Mouse (Mus musculus) urinary bladder, postnatal 14 days (tissue): ENCODE data around the gene Ngly1.

Experiments
- DNase-seq: peaks from one replicate; pipeline ENCODE4 v3.0.0; 2021; ENCODE audit warnings: low spot score

The Ngly1 gene

DNA sequence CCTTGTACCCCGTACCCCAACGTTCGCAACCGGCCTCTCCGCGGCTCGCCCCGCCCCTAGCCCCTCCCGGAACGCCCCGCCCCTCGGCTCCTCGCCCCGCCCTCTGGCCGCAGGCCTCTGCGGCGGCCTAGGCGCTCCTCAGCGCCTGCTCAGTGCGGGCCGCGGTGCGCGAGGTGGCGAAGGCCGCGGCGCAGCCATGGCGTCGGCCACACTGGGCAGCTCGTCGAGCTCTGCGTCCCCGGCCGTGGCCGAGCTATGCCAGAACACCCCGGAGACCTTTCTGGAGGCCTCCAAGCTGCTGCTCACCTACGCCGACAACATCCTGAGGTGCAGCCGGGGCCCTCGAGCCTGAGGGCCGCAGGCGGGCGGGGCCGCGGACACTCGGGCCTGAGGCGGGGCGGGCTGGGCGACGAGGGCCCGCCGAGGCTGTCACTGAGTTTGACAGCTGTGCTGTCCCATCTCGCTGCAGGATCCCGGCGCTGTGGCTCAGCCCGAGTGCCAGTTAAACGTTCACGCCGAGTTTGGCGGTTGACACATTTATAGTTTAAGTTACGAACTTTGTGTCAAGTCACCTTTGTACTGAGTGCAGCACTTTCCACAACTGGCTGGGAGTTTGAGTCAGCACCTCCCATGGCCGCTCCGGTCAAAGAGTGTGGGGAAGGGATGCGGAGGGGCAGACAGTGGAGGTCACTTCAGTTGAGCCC lies at the start of gene Ngly1, which contains the start of gene Oxsm:
TSS of gene Ngly1 (plus strand) at position 110 of the 704 bp plus-strand sequence.
TSS of gene Oxsm (minus strand) at position 638 of the 704 bp plus-strand sequence.
- DNase-seq = peak; percentile 86

DNA sequence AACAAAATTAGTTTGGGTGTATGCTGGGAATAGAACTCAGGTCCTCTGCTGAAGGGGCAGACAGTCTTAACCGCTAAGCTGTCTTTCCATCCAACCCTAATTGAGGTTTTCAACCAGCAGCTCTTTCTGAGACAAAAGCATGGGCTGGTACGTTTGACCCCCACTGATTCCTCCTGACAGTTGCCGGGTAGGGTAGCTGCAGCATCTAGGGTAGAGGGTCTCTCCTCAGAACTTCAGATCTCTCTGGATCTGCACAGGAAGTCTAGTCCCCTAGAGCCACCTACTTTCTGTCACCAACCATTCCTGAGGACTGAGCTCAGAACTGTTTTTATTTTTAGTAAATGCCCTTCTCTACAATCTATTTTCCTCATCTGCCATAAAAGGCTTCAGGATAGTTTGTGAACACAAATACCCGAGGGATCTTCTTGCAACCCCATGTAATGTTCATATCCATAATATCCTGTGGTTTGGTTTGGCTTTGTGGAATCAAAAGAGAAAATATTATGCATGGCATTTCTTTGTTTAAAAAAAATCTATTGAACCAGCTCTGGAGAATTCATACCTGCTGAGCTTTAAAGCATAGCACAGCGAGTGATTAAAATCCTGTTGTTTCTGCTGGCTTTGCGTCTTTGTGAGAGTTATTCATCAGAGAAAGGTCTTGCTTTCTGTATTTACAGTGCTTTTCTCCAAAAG lies 48.7 kb upstream of the Ngly1 start:
- no peak for DNase-seq

DNA sequence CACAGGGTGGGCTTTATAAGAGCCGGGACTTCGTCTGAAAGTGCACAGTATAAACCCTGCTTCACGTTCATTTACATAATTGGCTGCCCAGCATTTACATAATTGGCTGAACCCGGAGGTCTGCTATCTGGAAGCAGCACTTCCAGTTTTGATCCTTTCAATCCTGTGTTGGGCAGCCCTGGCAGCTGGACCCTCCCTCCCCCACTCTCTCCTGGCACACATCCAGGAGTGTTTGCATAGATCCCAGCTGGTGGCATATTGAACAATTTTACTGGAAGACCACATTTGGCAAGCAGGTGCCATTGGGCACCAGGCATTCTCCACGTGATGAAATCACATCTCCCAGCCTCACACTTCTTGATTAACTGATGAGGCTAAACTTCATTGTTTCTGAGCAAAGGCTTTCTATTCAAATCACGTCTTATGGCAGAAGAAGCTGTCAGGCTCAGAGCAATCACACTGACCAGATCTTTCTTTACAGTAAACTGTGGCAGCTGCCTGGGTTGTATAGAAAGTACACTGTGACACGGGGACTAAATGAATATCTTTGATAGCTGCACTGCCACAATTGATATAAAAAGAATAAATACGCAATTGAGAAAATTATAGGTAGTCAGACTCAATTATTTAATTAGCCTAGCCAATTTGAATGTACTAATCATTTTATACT lies 48.0 kb upstream of the Ngly1 start:
- peak; percentile 6 for DNase-seq

DNA sequence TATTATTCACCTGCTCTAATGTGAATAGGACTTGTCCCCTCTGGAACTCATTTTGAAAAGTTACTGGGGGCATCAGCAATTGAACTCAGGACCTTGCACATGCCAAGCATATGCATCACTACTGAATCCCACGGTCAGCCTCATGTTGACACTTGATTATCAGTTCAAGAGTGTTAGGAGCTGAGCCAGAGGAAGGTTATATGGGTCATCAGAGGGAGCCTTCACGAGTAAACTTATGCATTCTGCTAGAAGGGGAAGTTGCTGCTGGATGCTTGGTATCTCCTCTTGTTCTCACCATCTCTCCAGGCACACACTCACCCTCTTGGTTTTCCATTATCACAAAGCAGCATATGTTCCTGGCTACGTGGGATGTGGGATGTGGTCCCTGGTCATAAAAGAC lies 47.4 kb upstream of the Ngly1 start:
- DNase-seq = no peak

DNA sequence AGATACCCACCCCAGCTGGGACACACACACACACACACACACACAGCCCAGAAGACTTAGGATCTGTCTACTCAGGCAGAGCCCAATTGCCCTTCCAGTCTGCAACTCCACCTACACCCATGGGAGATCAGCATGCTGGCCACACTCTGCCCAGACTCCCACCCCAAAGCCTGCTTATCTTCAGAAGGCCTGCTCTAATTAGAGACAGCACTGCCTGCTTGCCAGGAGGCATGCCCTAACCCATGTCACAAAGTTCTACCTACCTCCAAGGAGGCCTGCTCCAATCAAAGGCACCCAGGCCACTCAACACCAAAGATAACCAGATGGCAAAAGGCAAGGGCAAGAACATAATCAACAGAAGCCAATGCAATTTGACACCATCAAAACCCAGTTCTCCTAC lies 41.4 kb upstream of the Ngly1 start:
- DNase-seq = no peak

DNA sequence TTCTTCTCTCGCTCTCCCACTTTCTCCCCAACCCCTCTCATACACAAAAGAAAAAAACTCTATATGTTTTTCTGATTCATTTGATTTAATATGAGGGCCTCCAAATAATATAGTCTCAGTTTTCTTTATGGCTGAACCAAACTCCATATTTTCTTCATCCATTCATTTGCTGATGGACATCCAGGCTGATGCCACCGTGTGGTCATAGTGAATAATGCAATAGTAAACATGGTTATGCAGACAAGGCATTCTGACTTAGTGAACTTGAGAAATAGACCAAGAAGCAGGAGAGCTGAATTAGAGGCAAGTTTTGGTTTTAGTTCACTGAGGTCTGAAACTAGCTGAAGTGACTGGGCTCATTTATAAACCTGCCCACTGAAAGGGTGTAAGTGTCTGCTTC lies 30.1 kb upstream of the Ngly1 start:
- no peak for DNase-seq

DNA sequence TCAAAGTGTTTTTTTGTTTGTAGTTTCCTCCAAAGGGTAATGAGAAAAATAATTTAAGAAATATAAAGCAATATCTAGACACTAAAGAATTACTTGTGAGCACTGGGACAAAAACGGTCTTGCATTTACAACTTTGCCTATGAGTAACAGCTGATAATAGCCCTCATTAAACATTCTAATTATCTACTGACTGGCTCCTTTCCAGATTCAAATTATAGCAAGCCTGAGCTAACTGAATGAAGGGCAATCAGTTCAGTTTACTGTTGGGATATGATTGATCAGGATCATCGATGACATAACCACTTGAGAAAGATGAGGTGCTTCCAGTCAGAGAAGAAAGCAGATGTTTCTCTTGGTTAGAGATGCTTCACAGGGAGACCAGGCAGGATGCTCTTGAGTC lies 19.7 kb upstream of the Ngly1 start:
- DNase-seq = no peak

DNA sequence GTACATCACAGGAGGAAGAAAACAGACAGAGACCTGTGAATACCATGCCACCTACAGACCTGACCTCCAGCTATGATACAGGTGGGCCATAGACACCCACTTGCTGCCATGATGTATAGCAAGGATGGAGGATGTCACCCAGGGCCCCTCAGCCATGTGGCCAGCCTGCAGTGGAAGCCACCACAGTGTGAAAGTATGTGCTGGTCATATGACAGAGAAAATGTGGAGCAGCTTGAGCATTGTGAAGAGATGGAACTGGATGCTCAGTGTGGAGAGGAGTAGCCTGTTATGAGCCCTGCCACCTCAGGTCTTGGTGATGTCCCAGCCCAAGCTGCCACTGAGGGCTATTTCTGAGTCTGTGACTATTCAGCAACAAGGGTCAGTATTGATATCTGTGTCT lies 18.5 kb upstream of the Ngly1 start:
- DNase-seq = no peak

DNA sequence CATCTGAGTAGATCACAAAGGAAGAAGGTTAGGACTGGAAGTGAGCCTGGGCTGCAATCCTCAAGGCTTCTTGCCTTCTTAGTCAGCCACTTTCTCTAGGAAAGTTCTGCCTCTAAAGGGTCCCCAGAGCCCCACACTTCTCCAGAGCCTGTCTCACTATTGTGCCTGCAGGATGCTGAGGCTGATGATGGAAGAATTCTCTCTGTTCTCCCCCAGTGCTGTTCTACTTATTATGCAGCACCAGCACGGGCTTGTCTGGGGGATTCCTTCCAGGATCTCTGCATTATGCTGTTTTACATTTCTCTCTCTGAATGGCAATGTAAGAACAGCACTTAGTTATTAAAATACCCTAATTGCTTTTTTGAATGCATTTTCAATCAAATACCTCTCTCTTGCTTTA lies 15.6 kb upstream of the Ngly1 start:
- DNase-seq = no peak

DNA sequence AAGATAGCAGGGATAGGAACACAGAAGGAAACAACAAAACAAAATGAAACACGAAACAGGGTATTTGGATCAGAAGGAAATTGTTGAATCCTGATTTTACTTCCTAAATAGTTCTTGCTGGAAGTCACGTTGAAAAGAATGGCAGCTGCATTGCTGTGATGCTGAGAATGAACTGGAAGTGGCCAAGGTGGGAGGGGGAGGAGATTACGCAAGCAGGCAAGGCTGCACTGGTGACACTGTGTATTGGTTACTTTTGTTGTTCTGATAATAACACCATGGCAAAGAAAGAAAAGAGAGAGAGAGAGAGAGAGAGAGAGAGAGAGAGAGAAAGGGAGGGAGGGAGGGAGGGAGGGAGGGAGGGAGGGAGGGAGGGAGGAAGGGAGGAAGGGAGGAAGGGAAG lies 12.6 kb upstream of the Ngly1 start:
- no peak for DNase-seq

DNA sequence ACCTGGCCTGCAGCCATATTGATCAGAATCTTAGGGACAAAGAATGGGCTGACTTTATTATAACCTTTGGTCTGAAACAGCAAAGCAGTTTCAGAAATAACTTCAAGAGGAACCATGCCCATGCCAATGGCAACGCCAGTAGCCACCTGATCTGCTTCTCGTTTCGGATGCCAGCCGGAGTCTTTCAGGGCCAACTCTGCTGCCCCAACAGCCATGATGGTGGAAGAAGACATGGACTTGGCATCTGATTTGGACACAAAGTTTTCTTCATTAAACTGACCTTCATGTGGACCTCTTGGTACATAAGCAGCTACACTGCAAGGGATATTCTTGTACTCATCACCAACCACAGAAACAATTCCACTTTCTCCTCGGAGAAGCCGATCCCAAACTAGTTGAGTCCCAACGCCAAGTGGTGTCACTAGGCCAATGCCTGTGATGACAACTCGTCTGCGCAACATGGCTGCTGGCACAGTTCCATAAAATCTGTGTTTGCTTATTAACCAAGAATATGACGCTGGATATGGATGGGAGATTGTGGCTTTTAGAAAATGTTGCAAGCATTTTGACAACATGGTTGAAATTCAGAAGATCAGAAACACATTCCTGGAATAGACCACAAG lies 6.8 kb upstream of the Ngly1 start:
- no peak for DNase-seq

DNA sequence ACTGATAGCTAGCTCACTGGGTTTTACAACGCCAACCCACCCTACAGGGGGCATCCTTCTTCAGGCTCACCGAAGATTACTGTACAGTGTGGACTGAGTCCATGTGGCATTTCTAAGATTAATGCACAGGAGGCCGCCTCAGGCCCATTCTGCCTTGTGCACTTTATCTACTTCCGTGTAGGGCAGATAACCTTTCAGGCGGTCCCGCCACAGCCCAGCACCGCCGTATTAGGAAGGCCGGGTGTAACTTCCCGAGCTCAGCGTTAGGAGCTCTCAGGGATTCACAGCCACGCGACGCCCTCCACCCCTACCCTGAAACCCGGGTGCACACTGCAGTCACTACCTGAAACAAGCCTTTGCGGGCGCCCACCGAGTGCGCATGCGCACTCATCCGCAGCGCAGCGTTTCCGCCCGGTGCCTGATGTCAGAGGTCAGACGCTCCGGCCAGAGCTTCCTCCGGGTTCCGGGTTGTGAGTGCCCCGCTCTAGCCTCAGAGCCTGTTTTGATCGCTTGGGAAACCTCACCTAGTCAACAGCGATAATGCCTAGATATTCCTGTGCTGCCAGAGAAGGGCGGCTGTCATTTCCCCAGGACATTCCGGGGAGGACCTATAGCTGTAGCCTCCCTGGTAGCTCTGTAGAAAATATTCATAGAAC lies 6.0 kb upstream of the Ngly1 start:
- peak; percentile 90 for DNase-seq

DNA sequence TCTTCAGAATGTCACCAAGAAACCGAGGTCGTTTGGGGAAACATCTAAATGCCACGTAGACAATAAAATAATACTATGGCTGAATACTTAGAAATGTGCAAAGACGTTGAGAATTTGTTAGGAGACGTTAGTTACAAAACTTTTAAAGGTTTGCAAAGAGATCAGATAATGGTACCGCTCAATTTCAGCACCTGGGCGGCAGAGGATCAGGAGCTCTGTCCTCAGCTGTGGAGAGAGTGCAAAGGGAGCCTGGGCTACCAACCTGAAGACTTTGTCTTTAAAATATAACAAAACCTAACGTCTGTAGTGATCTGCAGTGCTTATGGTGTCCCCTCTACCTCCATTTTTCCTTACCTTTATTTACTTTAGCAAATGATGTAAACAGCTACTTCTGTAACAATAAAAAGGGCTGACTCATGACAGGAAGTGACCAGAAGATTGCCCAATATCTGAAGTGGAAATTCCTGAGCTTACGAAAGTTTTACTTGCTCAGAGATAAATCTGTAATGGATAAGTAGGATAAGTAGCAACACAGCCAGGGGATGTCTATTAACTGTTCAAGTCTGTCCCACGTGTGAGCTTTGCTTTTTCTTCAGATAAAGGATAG lies 5.4 kb upstream of the Ngly1 start:
- DNase-seq = no peak

DNA sequence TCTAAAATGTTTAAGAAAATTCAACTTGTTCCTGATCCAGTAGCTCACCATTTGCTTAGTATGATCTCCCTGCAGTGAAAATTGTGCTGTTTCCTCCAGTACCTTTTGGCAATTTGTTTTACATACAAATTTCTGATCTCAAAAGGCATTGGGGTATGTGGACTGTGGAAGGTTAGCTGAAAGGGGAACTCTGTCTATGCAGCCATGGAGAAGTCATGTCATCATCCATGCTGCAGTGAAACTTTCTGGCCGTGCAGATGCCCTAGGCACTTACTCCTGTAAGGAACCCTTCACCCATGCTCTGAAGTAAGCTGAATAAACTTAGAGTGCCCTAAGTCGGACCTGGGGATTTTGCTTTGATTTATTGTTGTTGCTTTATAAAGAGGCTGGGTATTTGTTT lies 4.7 kb upstream of the Ngly1 start:
- no peak for DNase-seq

DNA sequence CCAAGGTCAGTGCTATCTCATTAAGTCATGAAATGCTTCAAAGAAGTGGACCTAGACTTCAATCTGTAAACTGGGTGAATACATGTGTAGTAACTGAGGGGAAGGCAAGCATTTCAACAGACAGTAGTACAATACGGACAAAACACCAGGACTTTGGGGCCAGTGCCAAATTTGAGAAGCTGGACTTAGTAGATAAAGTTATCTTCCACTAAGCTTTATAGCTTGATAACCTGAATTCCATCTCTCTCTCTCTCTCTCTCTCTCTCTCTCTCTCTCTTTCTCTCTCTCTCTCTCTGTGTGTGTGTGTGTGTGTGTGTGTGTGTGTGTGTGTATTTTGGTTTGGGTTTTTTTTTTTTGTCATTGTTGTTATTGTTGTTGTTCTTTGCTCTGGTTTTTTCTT lies 4.0 kb upstream of the Ngly1 start:
- no peak for DNase-seq

DNA sequence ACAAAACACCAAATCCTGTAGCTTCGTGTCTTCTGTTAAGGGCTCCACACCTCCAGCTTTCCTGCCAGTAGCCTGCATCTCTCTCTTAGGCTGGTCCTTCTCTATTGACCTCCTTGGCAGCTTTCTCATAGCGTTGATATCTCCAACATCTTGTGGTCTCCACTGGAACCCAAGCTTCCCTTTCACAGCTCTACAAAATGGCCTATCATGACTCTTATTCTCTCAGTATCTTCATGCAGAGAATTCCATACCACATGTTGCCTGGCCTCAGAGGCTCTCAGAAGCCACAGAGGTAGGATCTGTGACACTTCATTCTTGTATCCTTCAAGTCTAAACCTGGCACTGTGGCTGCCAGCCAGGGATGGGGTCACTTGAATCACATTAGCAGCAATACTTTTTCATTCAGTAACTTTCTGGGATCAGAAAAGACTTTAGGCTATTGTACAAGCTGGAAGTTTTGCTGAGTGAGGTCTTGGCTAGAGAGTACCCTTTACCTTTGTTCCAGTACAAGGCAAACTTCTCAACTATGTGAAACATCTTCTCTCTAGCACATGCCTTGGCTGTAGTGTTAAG lies 2.7 kb upstream of the Ngly1 start:
- no peak for DNase-seq

DNA sequence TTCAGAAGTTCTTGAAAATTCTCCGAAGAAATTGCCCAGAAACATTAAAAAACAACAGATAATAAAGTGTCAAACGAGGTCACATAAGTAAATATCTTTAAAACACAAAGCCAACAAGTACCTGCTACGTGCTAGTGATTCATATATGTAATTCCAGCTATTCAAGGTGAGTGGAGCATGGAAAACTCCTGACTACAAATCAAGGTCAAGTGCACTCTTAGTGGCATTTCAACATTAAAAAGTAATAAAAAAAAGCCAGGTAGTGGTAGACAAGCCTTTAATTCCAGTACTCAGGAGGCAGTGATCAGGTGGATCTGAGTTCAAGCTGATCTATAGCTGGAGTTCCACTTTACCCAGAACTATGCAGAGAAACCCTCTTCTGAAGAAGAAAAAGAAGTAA lies 945 bp upstream of the Ngly1 start:
- DNase-seq = no peak

DNA sequence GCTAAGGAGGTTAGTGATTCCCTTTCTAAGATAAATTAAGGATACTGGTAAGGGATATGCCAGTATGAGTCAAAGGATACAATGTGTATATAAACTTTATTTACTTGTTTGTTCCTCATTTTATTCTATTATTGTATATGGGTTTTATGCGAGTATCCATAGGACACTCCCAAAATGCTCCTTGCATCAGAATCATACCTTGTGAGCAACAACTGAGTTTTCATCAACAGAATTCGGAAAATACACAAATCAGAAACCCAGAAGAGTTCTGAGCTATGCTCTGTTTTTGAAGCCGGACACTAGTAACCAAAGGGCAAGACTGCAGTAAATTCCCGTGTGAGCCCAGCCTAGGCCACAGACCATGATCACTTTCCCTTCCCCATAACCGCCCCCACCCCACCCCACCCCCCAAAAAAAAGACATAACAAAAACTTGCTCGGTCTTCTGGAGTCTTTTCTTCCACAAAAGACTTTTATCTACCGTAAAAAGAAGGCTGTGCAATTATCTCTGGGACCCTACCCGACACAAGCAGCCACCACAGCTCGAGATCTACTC lies 400 bp upstream of the Ngly1 start:
- no peak for DNase-seq

DNA sequence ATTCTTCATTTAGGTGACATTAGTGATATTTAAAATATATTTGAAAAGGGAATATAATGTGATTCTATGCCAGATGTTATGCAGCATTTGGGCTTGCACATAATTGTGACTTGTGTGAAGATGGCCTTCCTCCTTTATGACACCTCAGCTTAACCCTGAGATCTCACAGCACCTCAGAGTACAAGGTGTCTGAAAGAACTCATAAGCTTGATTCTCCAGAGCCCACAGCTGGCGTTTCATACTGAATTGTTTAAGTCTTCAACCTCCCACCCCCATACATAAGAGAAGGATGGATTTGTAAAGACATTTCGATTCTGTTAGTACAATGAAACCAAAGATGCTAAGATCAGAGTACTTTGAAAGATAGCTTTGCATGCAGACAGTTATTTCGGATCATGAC lies 1.0 kb downstream of the Ngly1 start:
- DNase-seq = no peak

DNA sequence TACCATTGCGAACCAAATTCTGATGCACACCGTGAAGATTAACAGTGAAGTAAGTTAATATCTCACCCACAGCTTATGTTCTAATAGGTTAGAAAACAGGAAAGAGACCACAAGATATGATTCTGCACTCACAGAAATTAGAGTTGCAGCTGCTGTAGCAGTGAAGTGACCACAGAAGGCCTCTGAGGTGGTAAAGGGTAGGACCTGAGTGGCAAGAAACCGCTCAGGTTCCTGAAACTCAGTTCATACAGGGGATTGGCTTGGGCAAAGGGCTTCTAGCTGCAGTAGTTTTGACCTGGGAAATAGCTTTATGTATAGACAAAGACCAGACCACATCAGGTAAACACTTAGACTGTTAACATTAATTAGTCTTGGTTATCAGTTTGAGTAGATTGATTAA lies 6.7 kb downstream of the Ngly1 start:
- DNase-seq = no peak

DNA sequence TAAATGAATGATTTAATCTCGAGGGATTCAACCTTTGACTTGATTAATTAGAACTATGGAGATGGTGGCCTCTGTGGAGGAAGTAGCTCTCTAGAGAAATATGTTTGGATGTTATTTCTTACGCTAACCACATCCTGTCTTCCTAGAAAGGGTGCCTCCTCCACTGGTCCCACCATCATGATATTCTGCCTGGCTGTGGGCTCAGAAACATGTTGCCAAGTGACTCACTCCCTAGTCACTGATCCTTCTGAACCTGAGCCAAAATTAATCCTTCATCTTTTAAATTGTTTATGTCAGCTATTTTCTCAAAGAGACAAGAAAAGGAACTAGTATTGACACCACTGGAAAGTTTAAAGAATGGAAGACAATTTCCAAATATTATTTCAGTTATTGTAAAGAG lies 7.1 kb downstream of the Ngly1 start:
- DNase-seq = no peak
